Mouse (Mus musculus) neutrophil, adult 59 days (primary cell): ENCODE data around the gene Esyt3. TPM values are rescaled to one million over a fixed set of nuclear protein-coding genes. Genes with fewer than 3 reads are reported as not detected.

ENCODE experiments used
- total RNA-seq, 2 experiments: library from RNA; stranded (reverse); gene quantifications; 1 replicate in 1 of 2; 2 replicates in 1 of 2; pipeline ENCODE4 v1.2.4; 2023

Gene Esyt3
- total RNA-seq = not detected

GRCm38 (mm10) chr9:99357921-99358692 is at the start of gene Esyt3:
Esyt3 (minus strand) TSS chr9:99358557.

Other genes starting within 250 kb of the Esyt3 start
- 10 to 100 TPM; 38.5 to 45.7 TPM for gene Pik3cb, start 217.9 kb downstream of the Esyt3 start, total RNA-seq
- gene Faiml, start 121.3 kb downstream of the Esyt3 start, total RNA-seq = not detected
- 10 to 100 TPM; 10.1 to 12.5 TPM for gene Cep70, start 115.2 kb downstream of the Esyt3 start, total RNA-seq
- under 1 TPM; 0.35 to 0.44 TPM for gene Mras, start 78.8 kb upstream of the Esyt3 start, total RNA-seq
- not detected for gene Nme9, start 92.9 kb upstream of the Esyt3 start, total RNA-seq
- 10 to 100 TPM; 23.0 to 24.4 TPM for gene Armc8, start 210.3 kb upstream of the Esyt3 start, total RNA-seq
- 10 to 100 TPM; 12.4 to 15.9 TPM for gene Dbr1, start 217.2 kb upstream of the Esyt3 start, total RNA-seq